Mouse (Mus musculus) A20 (cell line): Measurements from ENCODE around the gene Bcor.

ENCODE experiments used
- DNase-seq: peaks from one replicate; pipeline ENCODE4 v3.0.0-alpha.2; 2011; ENCODE audit warnings: low read depth, low spot score

Bcor gene

GRCm38 (mm10) chrX:12151269-12151995, 8.7 kb downstream of the Bcor start:
- no peak for DNase-seq

DNA sequence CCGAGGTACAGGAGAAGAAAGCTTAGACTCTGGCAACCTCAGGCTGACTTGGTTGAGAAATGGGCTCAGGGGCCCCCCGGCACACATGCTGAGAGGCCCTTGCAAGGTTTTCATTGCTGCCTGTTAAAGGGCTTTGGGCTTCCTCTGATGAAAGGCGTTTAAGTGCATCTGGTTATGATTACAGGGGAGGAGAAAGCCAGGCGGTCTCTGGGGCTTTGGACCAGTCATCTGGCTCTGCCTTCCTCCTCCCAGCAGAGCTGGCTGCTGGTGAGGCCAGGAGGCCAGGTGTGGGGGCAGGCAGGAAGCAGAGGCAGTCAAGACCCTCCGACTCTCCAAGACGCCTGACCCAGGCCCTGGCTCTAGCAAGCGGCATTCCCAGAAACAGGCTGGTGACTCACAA, 9.7 kb downstream of the Bcor start:
- no peak for DNase-seq

GRCm38 (mm10) chrX:12146263-12146662, 13.9 kb downstream of the Bcor start:
- no peak for DNase-seq

DNA sequence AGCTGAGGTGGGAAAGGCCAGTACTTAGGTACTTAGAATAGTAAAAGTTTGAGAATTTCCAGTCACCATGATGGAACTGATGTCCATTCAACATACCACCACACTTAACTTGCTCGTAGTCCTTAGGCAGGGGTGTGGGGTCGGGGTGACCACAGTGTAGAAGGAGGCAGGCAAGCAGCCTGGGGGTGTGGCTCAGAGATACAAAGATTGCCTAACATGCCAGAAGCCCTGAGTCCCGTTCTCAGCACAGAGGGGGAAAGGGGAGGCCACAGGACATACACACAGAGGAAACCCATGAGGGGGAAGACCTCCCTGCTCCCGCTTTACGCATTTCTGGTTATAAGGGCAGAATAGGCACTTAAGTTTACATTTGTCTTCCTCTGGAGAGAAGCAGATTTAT, 17.3 kb downstream of the Bcor start:
- no peak for DNase-seq

DNA sequence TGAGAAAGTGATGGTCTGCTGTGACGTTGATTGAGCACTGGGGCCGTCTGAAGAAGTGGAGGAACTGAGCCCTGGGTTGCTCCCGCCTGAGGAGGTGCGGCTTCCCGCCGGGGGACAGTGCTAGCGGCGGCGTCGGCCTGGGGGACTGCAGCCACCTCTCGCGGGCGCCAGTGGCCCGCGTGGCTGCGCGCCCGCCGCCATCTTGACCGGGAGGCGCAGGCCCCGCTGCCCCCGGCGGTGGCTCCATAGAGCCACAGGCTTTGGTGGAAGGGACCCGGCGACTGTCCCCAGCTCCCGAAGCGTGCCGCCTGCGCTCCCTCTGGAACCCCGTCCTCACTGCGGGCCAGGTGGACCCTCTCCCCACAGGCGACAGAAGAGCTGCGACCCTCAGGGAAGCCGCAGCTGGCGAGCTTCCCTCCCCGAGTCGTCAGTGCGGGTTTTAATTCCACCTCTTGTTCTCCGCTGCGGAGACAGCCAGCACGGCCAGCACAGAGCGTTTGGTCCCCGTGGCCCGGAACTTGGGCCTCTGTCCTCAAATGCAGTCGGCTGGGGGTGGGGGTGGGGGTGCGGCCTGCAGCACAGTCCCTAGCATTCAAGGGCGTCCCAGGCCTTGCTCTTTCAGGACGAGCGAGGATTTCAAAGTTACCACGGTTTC, 19.9 kb downstream of the Bcor start:
- DNase-seq = no peak

GRCm38 (mm10) chrX:12138266-12138665, 21.9 kb downstream of the Bcor start:
- DNase-seq = no peak

GRCm38 (mm10) chrX:12137121-12137521, 23.0 kb downstream of the Bcor start:
- no peak for DNase-seq

- DNase-seq = peak; percentile 37
Observed at GRCm38 (mm10) chrX:12136261-12137101, 23.7 kb downstream of the Bcor start.

GRCm38 (mm10) chrX:12135121-12136111, 24.7 kb downstream of the Bcor start:
- DNase-seq = peak; percentile 87

DNA sequence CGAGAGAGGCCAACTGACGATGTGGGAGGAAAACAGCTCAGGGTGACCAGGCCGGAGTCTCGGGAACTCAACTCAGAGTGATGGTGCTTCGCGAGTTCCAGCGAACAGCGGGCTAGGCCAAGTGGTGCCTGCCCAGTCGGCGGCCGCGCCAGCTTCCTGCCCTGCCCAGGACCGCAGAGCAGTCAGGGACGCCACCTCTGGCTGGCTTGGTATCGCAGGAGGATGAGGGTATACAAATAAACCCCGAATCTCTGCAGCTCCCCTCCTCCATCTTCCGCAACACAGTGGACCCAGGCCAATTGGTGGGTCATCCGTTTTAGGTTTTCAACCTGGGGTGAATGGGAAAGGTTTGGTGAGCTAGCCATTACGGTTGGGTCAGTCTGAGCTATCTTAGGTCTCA, 25.6 kb downstream of the Bcor start:
- DNase-seq = no peak

DNA sequence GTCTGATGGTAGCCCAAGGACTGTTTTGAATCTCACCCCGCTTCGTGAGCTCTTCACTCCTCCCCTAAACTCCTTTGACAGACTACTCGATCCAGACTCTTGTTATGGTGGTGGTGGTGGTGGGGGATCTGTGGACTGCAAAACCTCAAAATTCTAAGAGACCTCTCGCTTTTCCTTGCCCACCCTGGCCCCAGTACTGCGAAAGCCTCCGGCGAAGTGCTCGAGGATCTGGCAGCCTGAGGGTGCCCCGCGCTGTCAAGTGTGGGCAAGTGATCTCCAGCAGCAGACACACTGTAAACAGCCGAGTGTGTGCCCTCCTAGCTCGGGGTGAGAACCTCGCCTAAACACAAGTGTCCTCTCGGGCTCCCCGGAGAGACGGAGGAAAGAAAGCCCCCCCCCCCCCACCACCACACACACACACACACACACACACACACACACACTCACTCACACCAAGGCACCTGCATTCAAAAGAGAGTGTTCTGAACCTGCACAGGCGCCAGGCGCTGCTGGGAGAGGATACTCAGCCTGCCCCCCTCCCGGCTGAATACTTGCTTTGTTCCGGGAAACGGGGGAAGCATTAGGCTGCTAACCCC, 26.2 kb downstream of the Bcor start:
- DNase-seq = no peak

DNA sequence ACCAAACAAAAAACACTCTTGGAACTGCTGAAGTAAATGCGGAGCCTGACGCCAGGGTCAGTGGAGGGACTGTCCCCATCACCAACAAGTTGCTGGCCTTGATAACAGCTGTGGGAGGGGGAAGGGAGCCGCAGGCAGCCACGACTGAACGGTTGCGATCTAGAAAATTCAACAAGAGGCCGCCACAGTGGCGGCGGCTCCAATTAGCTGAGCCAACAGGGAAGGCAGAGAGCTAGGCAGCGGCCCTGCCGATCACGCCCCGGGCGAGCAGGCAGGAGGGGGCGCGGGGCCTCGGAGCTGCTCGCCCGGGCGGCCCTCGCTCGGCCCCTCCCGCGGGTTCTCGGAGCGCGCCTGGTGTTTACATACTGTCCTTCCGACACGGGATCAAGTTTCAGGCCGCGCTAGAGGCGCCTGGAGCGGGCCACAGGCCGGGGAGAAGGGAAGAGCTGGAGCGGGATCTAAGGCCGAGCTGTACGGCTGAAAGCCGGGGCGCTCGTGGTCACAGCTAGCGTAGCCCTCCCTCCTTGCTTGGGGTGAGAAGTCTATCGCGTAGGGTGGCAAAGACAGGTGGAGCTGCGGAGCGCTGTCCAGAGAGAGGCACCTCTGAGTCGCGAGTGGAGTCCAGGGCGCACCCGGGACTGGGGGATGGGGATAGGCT, 26.8 kb downstream of the Bcor start:
- DNase-seq = no peak

- DNase-seq = no peak
Observed at GRCm38 (mm10) chrX:12132541-12133177, 27.5 kb downstream of the Bcor start.

GRCm38 (mm10) chrX:12129828-12130809, 30.0 kb downstream of the Bcor start:
- peak; percentile 65 for DNase-seq

DNA sequence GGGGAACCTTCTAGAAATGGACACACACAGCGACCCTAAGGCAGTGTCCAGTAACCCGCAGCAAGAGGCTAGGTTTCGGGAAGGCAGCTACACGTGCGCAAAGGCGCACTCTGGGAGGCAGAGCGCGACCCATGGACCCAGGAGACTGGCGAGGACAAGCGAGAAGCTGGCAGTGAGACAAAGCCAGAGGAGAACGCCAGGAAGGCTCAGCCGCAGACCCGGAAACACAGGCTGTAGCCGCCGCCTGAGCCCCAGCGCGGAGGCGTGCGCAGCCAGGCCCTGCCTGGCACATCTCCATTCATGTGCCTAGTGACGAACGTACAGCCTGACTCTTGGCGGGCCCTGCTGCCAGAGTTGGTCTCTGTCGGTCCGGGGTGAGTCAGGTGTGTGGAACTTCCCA, 30.9 kb downstream of the Bcor start:
- DNase-seq = no peak

DNA sequence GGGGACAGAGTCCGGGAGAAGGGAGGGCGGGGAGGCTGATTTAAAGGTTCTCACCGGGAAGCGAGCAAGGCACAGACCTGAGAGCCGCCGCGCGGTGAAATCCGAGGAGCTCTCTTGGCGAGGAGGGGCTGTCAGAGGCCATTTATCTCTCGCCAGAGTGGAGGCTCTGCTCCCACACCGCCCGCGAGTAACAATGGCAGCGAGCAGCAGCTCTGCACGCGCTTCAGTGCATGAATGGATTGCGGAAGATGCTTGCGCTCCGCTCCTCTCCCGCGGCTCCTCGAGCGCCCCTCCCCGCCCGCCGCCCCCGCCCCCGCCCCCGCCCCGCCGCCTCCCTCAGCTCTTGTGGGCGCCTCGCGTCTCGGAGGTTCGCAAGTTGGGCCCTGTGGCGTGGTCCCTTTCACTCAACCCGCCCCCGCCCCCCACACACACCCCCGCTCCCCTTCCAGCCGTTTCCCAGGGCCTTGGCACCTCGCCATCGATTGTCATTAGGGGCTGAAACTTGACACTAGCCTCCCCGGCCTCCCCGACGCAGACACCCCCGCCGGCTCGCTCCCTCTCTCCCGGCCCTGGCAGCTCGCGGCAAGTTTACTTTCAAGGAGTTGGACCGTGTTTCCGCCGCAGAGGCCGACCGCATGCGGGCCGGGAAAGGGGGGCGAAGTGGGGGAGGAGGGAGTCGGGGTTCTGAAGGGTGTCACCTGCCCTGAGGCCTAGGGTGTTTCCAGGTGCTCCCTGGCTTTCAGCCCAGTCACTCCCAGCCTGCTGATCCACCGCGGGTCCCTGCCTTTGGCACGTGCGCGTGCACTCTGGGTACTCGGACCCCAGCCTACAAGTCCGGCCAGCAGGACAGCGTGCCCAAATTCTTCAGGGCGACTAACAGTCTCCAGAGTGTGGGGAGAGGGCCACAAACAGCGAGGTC, 31.7 kb downstream of the Bcor start:
- DNase-seq = no peak

DNA sequence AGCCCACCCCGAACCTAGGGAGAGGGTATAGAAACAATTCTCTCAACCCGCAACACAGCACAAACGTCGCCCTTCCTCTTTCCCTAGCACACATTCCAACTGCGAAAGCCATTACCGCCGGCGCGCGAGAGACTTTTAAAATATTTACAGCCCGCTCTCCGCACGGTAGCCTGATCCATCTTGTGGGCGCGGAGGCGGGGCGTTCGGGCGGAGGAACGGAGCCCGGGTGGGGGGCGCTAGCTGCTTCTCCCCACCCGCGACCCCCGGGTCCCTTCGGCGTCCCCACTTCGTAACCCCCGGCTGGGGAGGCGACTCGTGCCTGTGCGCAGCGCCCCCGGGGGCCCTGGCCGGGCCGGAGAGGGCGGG, 32.4 kb downstream of the Bcor start:
- no peak for DNase-seq
